Comparison of ENCODE assay signal across 8 mouse cellular contexts in genomic region chr17:5493809-5494208, GRCm38 (mm10). TPM values are rescaled to one million over a fixed set of nuclear protein-coding genes. Genes with fewer than 3 reads are reported as not detected.
DNase-seq lines count a peak whose midpoint lies in the region; ATAC-seq and TF ChIP-seq lines count a peak whose summit lies in the region.

No protein-coding gene starts in this region.

- H3K27me3 ChIP-seq in heart, embryonic 12.5 days (replicated peaks): peaks cover 21% of the 10 kb centered on the region
- peaks cover 37% of the 10 kb centered on the region for H3K27me3 ChIP-seq in myocyte (ENCODE audit: control insufficient read depth, insufficient read depth, insufficient read length)

- no peaks in the 10 kb centered on the region for H3K36me3 ChIP-seq in heart, embryonic 12.5 days
- H3K36me3 ChIP-seq in myocyte (ENCODE audit: control insufficient read depth, insufficient read depth): no peaks in the 10 kb centered on the region

- H3K4me1 ChIP-seq in heart, embryonic 12.5 days (replicated peaks): peaks cover 13% of the 10 kb centered on the region

- no peak overlapping the region for H3ac ChIP-seq in myocyte (ENCODE audit: control insufficient read depth, insufficient read length)

- H3K27ac ChIP-seq in heart, embryonic 12.5 days (ENCODE audit: poor library complexity, severe bottlenecking): no peak overlapping the region

- TF ChIP-seq POLR2A in myocyte (IDR thresholded peaks at IDR 0.05; ENCODE audit: insufficient read length, low read depth): no peak

- peak; percentile 3 to 9 for DNase-seq in urinary bladder, postnatal 36 days (ENCODE audit: low spot score in 2 of 2)
- no peak for DNase-seq in urinary bladder, postnatal 25 days (ENCODE audit: low spot score)
- peak; percentile 33 to 42 for DNase-seq in kidney, postnatal 36 days
- no peak for DNase-seq in layer of hippocampus, adult 11-12 months (ENCODE audit: low spot score)
- DNase-seq in gastrocnemius, postnatal 4 days (ENCODE audit: low spot score in 2 of 2): no peak
- no peak for DNase-seq in gastrocnemius, postnatal 14 days

- intact Hi-C loops in gastrocnemius, postnatal 14 days (cut with DNase I; ENCODE audit: low total_unique reads): no loop called here

- no peaks in the 10 kb centered on the region for H3K9me3 ChIP-seq in heart, embryonic 12.5 days (replicated peaks)

- 27% methylated on average over 4 of the region's 4 CpGs for WGBS in heart, embryonic 12.5 days

- H3K4me3 ChIP-seq in heart, embryonic 12.5 days: peak overlapping the region; percentile 70
- no peak overlapping the region for H3K4me3 ChIP-seq in myocyte

- ATAC-seq in heart, embryonic 12.5 days (ENCODE audit: insufficient number of reproducible peaks, low FRiP score): no peak

- no peaks in the 10 kb centered on the region for H3K79me2 ChIP-seq in myocyte (ENCODE audit: control insufficient read depth, insufficient read depth)

- H3K4me2 ChIP-seq in heart, embryonic 12.5 days: peak overlapping the region; percentile 99
- peak overlapping the region; percentile 99 for H3K4me2 ChIP-seq in myocyte (ENCODE audit: low read depth)

- H3K9ac ChIP-seq in heart, embryonic 12.5 days: peak overlapping the region; percentile 85

TF ChIP-seq in myocyte, 11 proteins besides CTCF, POLR2A, EP300 and RAD21:
- TF ChIP-seq E2F4 (IDR thresholded peaks at IDR 0.05; ENCODE audit: insufficient read depth): no peak
- no peak for TF ChIP-seq MYOG (IDR thresholded peaks at IDR 0.05; ENCODE audit: control insufficient read depth in 1 of 3, insufficient read depth in 1 of 3, insufficient read length in 2 of 3, low read depth in 2 of 3)
- no peak for TF ChIP-seq MYOD1 (IDR thresholded peaks at IDR 0.05; ENCODE audit: control insufficient read depth in 1 of 3, insufficient read length in 2 of 3, low read depth in 2 of 3)
- TF ChIP-seq TCF3 (IDR thresholded peaks at IDR 0.05; ENCODE audit: insufficient read length, low read depth): no peak
- TF ChIP-seq TCF12 (IDR thresholded peaks at IDR 0.05; ENCODE audit: insufficient read depth, poor library complexity, severe bottlenecking): no peak
- TF ChIP-seq POLR2AphosphoS2 (IDR thresholded peaks at IDR 0.05; ENCODE audit: insufficient read length, low read depth): no peak
- no peak for TF ChIP-seq CEBPB (IDR thresholded peaks at IDR 0.05; ENCODE audit: insufficient read depth, poor library complexity, severe bottlenecking)
- TF ChIP-seq MAX (IDR thresholded peaks at IDR 0.05; ENCODE audit: low read depth): no peak
- no peak for TF ChIP-seq SRF (IDR thresholded peaks at IDR 0.05; ENCODE audit: control insufficient read depth, insufficient read length, low read depth)
- TF ChIP-seq REST (IDR thresholded peaks at IDR 0.05; ENCODE audit: insufficient read depth, insufficient read length): no peak
- TF ChIP-seq USF1 (IDR thresholded peaks at IDR 0.05; ENCODE audit: low read depth): no peak
TF ChIP-seq in myocyte: peak in this region for 0.

RNA-seq across cellular contexts. Expression of gene Zdhhc14, which starts 1.5 kb away (rescaled TPM):
- polyA plus RNA-seq in heart, embryonic 12.5 days (2016; fragmentation: Nextera tagmentation; extraction: Ambion mirVana): 1.6 and 1.9 TPM in 2 replicates
- polyA plus RNA-seq in myocyte (2012; fragmentation: generic; extraction: Trizol): 0.86 TPM
- 1 to 10 TPM; 4.8 to 5.1 TPM for total RNA-seq in gastrocnemius, postnatal 4 days (2021)
- total RNA-seq in gastrocnemius, postnatal 14 days (2021): 1 to 10 TPM; 2.4 to 4.1 TPM

RNA-seq across cellular contexts. Expression of gene Tmem242, which starts 53.8 kb away (rescaled TPM):
- polyA plus RNA-seq in heart, embryonic 12.5 days (2016; fragmentation: Nextera tagmentation; extraction: Ambion mirVana): 108 and 111 TPM in 2 replicates
- 80.9 TPM for polyA plus RNA-seq in myocyte (2012; fragmentation: generic; extraction: Trizol)
- total RNA-seq in gastrocnemius, postnatal 4 days (2021): 100 to 1,000 TPM; 120 to 128 TPM
- total RNA-seq in gastrocnemius, postnatal 14 days (2021): 100 to 1,000 TPM; 113 to 123 TPM

Comparison
In these comparisons a context has a peak if more than half of its experiments do, and no peak if none do; other contexts are left out.
1. DNase-seq: peak in urinary bladder, postnatal 36 days (2 of 2) and kidney, postnatal 36 days (2 of 2); none in urinary bladder, postnatal 25 days (single experiment), layer of hippocampus, adult 11-12 months (single experiment), gastrocnemius, postnatal 4 days (0 of 2) and gastrocnemius, postnatal 14 days (single experiment).